ENCODE assay signal across 8 mouse cellular contexts in genomic region chr7:28732341-28733142, GRCm38 (mm10). TPM values are rescaled to one million over a fixed set of nuclear protein-coding genes. Genes with fewer than 3 reads are reported as not detected.
DNase-seq lines count a peak whose midpoint lies in the region; ATAC-seq lines count a peak whose summit lies in the region.

No protein-coding gene starts in this region.

- peaks cover 6% of the 10 kb centered on the region; the same call in 1 of the 2 replicates for H3K9me3 ChIP-seq in hindbrain, embryonic 13.5 days
- peaks cover 10% of the 10 kb centered on the region; the same call in 1 of the 2 replicates for H3K9me3 ChIP-seq in limb, embryonic 12.5 days
- 0 out of 2 replicates have a peak, but pooled peaks cover 5% of the 10 kb centered on the region for H3K9me3 ChIP-seq in midbrain, embryonic 12.5 days

- WGBS in hindbrain, embryonic 13.5 days, result 3% methylated on average over 58 of the region's 58 CpGs
- 2% methylated on average over 58 of the region's 58 CpGs for WGBS in limb, embryonic 12.5 days
- WGBS in midbrain, embryonic 12.5 days, result 2% methylated on average over 58 of the region's 58 CpGs

- H3K27me3 ChIP-seq in hindbrain, embryonic 13.5 days, result peaks cover 27% of the 10 kb centered on the region
- H3K27me3 ChIP-seq in limb, embryonic 12.5 days, result peaks cover 9% of the 10 kb centered on the region; the same call in 1 of the 2 replicates
- peaks cover 27% of the 10 kb centered on the region for H3K27me3 ChIP-seq in midbrain, embryonic 12.5 days

- H3K9ac ChIP-seq in hindbrain, embryonic 13.5 days, result peak overlapping the region; percentile 70
- peak overlapping the region; percentile 48; the same call in 1 of the 2 replicates for H3K9ac ChIP-seq in limb, embryonic 12.5 days (replicated peaks)
- peak overlapping the region; percentile 49; the same call in 1 of the 2 replicates for H3K9ac ChIP-seq in midbrain, embryonic 12.5 days (replicated peaks)

- ATAC-seq in frontal cortex, adult (ENCODE audit: low TSS enrichment), result 0 out of 2 replicates have a peak, but pooled peaks have one; percentile 18
- ATAC-seq in hindbrain, embryonic 13.5 days (ENCODE audit: low FRiP score), result peak; percentile 70
- ATAC-seq in limb, embryonic 12.5 days (ENCODE audit: insufficient number of reproducible peaks, insufficient read depth, low FRiP score, low TSS enrichment, low read depth), result peak; percentile 84
- ATAC-seq in midbrain, embryonic 12.5 days (ENCODE audit: low FRiP score, low read depth), result peak; percentile 84

- DNase-seq in frontal cortex, postnatal 25 days (ENCODE audit: low spot score in 2 of 2), result no peak
- peak; percentile 82 to 87 for DNase-seq in cerebellum, postnatal 10 days
- peak; percentile 35 for DNase-seq in gastrocnemius, adult 18-20 months (ENCODE audit: low spot score)
- peak; percentile 65 to 67 for DNase-seq in spleen, postnatal 36 days (ENCODE audit: low spot score in 2 of 2)

- no peak overlapping the region for H3K27ac ChIP-seq in hindbrain, embryonic 13.5 days
- peak overlapping the region; percentile 53; the same call in 1 of the 2 replicates for H3K27ac ChIP-seq in limb, embryonic 12.5 days
- H3K27ac ChIP-seq in midbrain, embryonic 12.5 days (replicated peaks), result no peak overlapping the region; the same call in 1 of the 2 replicates

- H3K4me3 ChIP-seq in hindbrain, embryonic 13.5 days, result peak overlapping the region; percentile 45
- peak overlapping the region; percentile 43 for H3K4me3 ChIP-seq in limb, embryonic 12.5 days (replicated peaks)
- peak overlapping the region; percentile 47 for H3K4me3 ChIP-seq in midbrain, embryonic 12.5 days

- peaks cover 14% of the 10 kb centered on the region for H3K36me3 ChIP-seq in hindbrain, embryonic 13.5 days
- H3K36me3 ChIP-seq in limb, embryonic 12.5 days, result peaks cover 48% of the 10 kb centered on the region
- peaks cover 6% of the 10 kb centered on the region; the same call in 1 of the 2 replicates for H3K36me3 ChIP-seq in midbrain, embryonic 12.5 days

- peaks cover 22% of the 10 kb centered on the region for H3K4me1 ChIP-seq in hindbrain, embryonic 13.5 days (replicated peaks)
- H3K4me1 ChIP-seq in limb, embryonic 12.5 days (replicated peaks), result peaks cover 13% of the 10 kb centered on the region
- peaks cover 12% of the 10 kb centered on the region; the same call in 1 of the 2 replicates for H3K4me1 ChIP-seq in midbrain, embryonic 12.5 days

- H3K4me2 ChIP-seq in hindbrain, embryonic 13.5 days, result peak overlapping the region; percentile 62
- H3K4me2 ChIP-seq in limb, embryonic 12.5 days, result peak overlapping the region; percentile 74
- H3K4me2 ChIP-seq in midbrain, embryonic 12.5 days (replicated peaks), result peak overlapping the region; percentile 71

RNA-seq across cellular contexts. Expression of gene Mrps12, which starts 9.1 kb away (rescaled TPM):
- total RNA-seq in gastrocnemius, adult 18-20 months (2021), result 10 to 100 TPM; 43.8 to 44.0 TPM
- polyA plus RNA-seq in hindbrain, embryonic 13.5 days (2015; fragmentation: Nextera tagmentation; extraction: Ambion mirVana), result 108 and 114 TPM in 2 replicates
- polyA plus RNA-seq in limb, embryonic 12.5 days (2016; fragmentation: Nextera tagmentation; extraction: Ambion mirVana), result 125 and 131 TPM in 2 replicates
- polyA plus RNA-seq in midbrain, embryonic 12.5 days (2016; fragmentation: Nextera tagmentation; extraction: Ambion mirVana), result 117 and 120 TPM in 2 replicates

RNA-seq across cellular contexts. Expression of gene Sars2, which starts 9.2 kb away (rescaled TPM):
- total RNA-seq in gastrocnemius, adult 18-20 months (2021), result 10 to 100 TPM; 12.3 to 14.0 TPM
- 20.6 and 22.6 TPM in 2 replicates for polyA plus RNA-seq in hindbrain, embryonic 13.5 days (2015; fragmentation: Nextera tagmentation; extraction: Ambion mirVana)
- polyA plus RNA-seq in limb, embryonic 12.5 days (2016; fragmentation: Nextera tagmentation; extraction: Ambion mirVana), result 32.4 and 33.1 TPM in 2 replicates
- 30.7 and 30.9 TPM in 2 replicates for polyA plus RNA-seq in midbrain, embryonic 12.5 days (2016; fragmentation: Nextera tagmentation; extraction: Ambion mirVana)

RNA-seq across cellular contexts. Expression of gene Fbxo17, which starts 15.9 kb away (rescaled TPM):
- total RNA-seq in gastrocnemius, adult 18-20 months (2021), result 1 to 10 TPM; 3.5 to 3.8 TPM
- polyA plus RNA-seq in hindbrain, embryonic 13.5 days (2015; fragmentation: Nextera tagmentation; extraction: Ambion mirVana), result 3.1 and 3.4 TPM in 2 replicates
- polyA plus RNA-seq in limb, embryonic 12.5 days (2016; fragmentation: Nextera tagmentation; extraction: Ambion mirVana), result 24.0 TPM in 2 replicates
- polyA plus RNA-seq in midbrain, embryonic 12.5 days (2016; fragmentation: Nextera tagmentation; extraction: Ambion mirVana), result 6.7 and 7.2 TPM in 2 replicates

RNA-seq across cellular contexts. Expression of gene Ccer2, which starts 23.4 kb away (rescaled TPM):
- not detected for total RNA-seq in gastrocnemius, adult 18-20 months (2021)
- 3.1 and 3.6 TPM in 2 replicates for polyA plus RNA-seq in hindbrain, embryonic 13.5 days (2015; fragmentation: Nextera tagmentation; extraction: Ambion mirVana)
- 0.24 TPM in 1 of 2 replicates, not detected in the other for polyA plus RNA-seq in limb, embryonic 12.5 days (2016; fragmentation: Nextera tagmentation; extraction: Ambion mirVana)
- not detected in 2 replicates for polyA plus RNA-seq in midbrain, embryonic 12.5 days (2016; fragmentation: Nextera tagmentation; extraction: Ambion mirVana)

RNA-seq across cellular contexts. Expression of gene Sirt2, which starts 34.0 kb away (rescaled TPM):
- total RNA-seq in gastrocnemius, adult 18-20 months (2021), result 10 to 100 TPM; 95.9 to 98.2 TPM
- polyA plus RNA-seq in hindbrain, embryonic 13.5 days (2015; fragmentation: Nextera tagmentation; extraction: Ambion mirVana), result 105 and 111 TPM in 2 replicates
- 70.8 and 76.9 TPM in 2 replicates for polyA plus RNA-seq in limb, embryonic 12.5 days (2016; fragmentation: Nextera tagmentation; extraction: Ambion mirVana)
- polyA plus RNA-seq in midbrain, embryonic 12.5 days (2016; fragmentation: Nextera tagmentation; extraction: Ambion mirVana), result 78.5 and 80.6 TPM in 2 replicates

Comparison
In these comparisons a context has a peak if more than half of its experiments do, and no peak if none do; other contexts are left out.
1. ATAC-seq: peak in every context shown above with its lines; median percentile 84 in limb, embryonic 12.5 days; 84 in midbrain, embryonic 12.5 days; 70 in hindbrain, embryonic 13.5 days; 18 in frontal cortex, adult.
2. DNase-seq: peak in cerebellum, postnatal 10 days (2 of 2), gastrocnemius, adult 18-20 months (single experiment) and spleen, postnatal 36 days (2 of 2); none in frontal cortex, postnatal 25 days (0 of 2).
3. Peak in every context shown above with its lines, with median percentiles within 50 percentile points of each other: H3K4me2 ChIP-seq, H3K4me3 ChIP-seq and H3K9ac ChIP-seq.